Mouse (Mus musculus): ENCODE results near the gene Carmil2. TPM values are rescaled to one million over a fixed set of nuclear protein-coding genes. Genes with fewer than 3 reads are reported as not detected.

The Carmil2 gene
- polyA plus RNA-seq, 1 experiment from 2014 or later = 0.27 TPM

Other genes with a start within 250 kb of the Carmil2 start
- gene Tppp3, start 214.7 kb upstream of the Carmil2 start, polyA plus RNA-seq (2014; fragmentation: Nextera tagmentation; extraction: Ambion mirVana) = 21.0 and 21.1 TPM in 2 replicates
- 15.0 and 17.1 TPM in 2 replicates for gene Zdhhc1, start 189.4 kb upstream of the Carmil2 start, polyA plus RNA-seq (2014; fragmentation: Nextera tagmentation; extraction: Ambion mirVana)
- 6.4 and 8.2 TPM in 2 replicates for gene Hsd11b2, start 167.5 kb upstream of the Carmil2 start, polyA plus RNA-seq (2014; fragmentation: Nextera tagmentation; extraction: Ambion mirVana)
- 80.7 and 86.3 TPM in 2 replicates for gene Atp6v0d1, start 120.2 kb upstream of the Carmil2 start, polyA plus RNA-seq (2014; fragmentation: Nextera tagmentation; extraction: Ambion mirVana)
- 23.6 and 27.9 TPM in 2 replicates for gene Ripor1, start 81.0 kb upstream of the Carmil2 start, polyA plus RNA-seq (2014; fragmentation: Nextera tagmentation; extraction: Ambion mirVana)
- gene Ctcf, start 49.7 kb upstream of the Carmil2 start, polyA plus RNA-seq (2014; fragmentation: Nextera tagmentation; extraction: Ambion mirVana) = 53.9 and 66.3 TPM in 2 replicates
- gene Agrp, start 48.9 kb upstream of the Carmil2 start, polyA plus RNA-seq (2014; fragmentation: Nextera tagmentation; extraction: Ambion mirVana) = 0.50 and 0.84 TPM in 2 replicates
- gene Acd, start 14.8 kb downstream of the Carmil2 start, polyA plus RNA-seq (2014; fragmentation: Nextera tagmentation; extraction: Ambion mirVana) = 39.3 and 41.5 TPM in 2 replicates
- 10.9 and 14.2 TPM in 2 replicates for gene Pard6a, start 14.9 kb downstream of the Carmil2 start, polyA plus RNA-seq (2014; fragmentation: Nextera tagmentation; extraction: Ambion mirVana)
- gene 4933405L10Rik, start 21.4 kb downstream of the Carmil2 start, polyA plus RNA-seq (2014; fragmentation: Nextera tagmentation; extraction: Ambion mirVana) = 0.13 TPM in 1 of 2 replicates, not detected in the other
- 13.3 and 16.9 TPM in 2 replicates for gene Enkd1, start 21.9 kb downstream of the Carmil2 start, polyA plus RNA-seq (2014; fragmentation: Nextera tagmentation; extraction: Ambion mirVana)
- gene Gfod2, start 72.4 kb downstream of the Carmil2 start, polyA plus RNA-seq (2014; fragmentation: Nextera tagmentation; extraction: Ambion mirVana) = 8.0 and 10.9 TPM in 2 replicates
- gene Ranbp10, start 141.1 kb downstream of the Carmil2 start, polyA plus RNA-seq (2014; fragmentation: Nextera tagmentation; extraction: Ambion mirVana) = 11.4 and 14.3 TPM in 2 replicates
- 0.07 and 0.13 TPM in 2 replicates for gene Tsnaxip1, start 141.5 kb downstream of the Carmil2 start, polyA plus RNA-seq (2014; fragmentation: Nextera tagmentation; extraction: Ambion mirVana)
- gene Cenpt, start 167.0 kb downstream of the Carmil2 start, polyA plus RNA-seq (2014; fragmentation: Nextera tagmentation; extraction: Ambion mirVana) = 45.7 and 47.9 TPM in 2 replicates
- gene Thap11, start 168.9 kb downstream of the Carmil2 start, polyA plus RNA-seq (2014; fragmentation: Nextera tagmentation; extraction: Ambion mirVana) = 47.2 and 49.8 TPM in 2 replicates
- 231 and 265 TPM in 2 replicates for gene Nutf2, start 174.3 kb downstream of the Carmil2 start, polyA plus RNA-seq (2014; fragmentation: Nextera tagmentation; extraction: Ambion mirVana)
- gene Edc4, start 194.6 kb downstream of the Carmil2 start, polyA plus RNA-seq (2014; fragmentation: Nextera tagmentation; extraction: Ambion mirVana) = 22.2 and 29.7 TPM in 2 replicates
- 0.39 TPM in 1 of 2 replicates, not detected in the other for gene Nrn1l, start 207.3 kb downstream of the Carmil2 start, polyA plus RNA-seq (2014; fragmentation: Nextera tagmentation; extraction: Ambion mirVana)
- 14.7 and 17.4 TPM in 2 replicates for gene Pskh1, start 214.2 kb downstream of the Carmil2 start, polyA plus RNA-seq (2014; fragmentation: Nextera tagmentation; extraction: Ambion mirVana)
- 1.1 and 1.3 TPM in 2 replicates for gene Ctrl, start 247.6 kb downstream of the Carmil2 start, polyA plus RNA-seq (2014; fragmentation: Nextera tagmentation; extraction: Ambion mirVana)

Measured in heart, embryonic 11.5 days (tissue).